Mouse (Mus musculus) megakaryocyte-erythroid progenitor cell, adult 5-6 weeks (primary cell): ENCODE data around the gene Cyyr1. TPM values are rescaled to one million over a fixed set of nuclear protein-coding genes. Genes with fewer than 3 reads are reported as not detected.

Source experiments
- ATAC-seq: replicated peaks from 2 replicates; pipeline ENCODE4 v1.8.0; 2016; ENCODE audit warnings: mild to moderate bottlenecking, inconsistent platforms; ENCODE audit not compliant: severe bottlenecking, poor library complexity, low FRiP score, low TSS enrichment
- total RNA-seq, 2 experiments: library from RNA; stranded (forward) in 1 of 2; stranded (reverse) in 1 of 2; fragments of 200-1000, 215-1000 nt in 1 of 2; fragments of >200 nt in 1 of 2; fragmentation: Nextera tagmentation in 1 of 2; gene quantifications; 2 replicates each; pipeline ENCODE4 v1.2.3; 2014 to 2017

The Cyyr1 gene
- total RNA-seq, 2 experiments from 2014 or later: 0.19 to 1.1 TPM

DNA sequence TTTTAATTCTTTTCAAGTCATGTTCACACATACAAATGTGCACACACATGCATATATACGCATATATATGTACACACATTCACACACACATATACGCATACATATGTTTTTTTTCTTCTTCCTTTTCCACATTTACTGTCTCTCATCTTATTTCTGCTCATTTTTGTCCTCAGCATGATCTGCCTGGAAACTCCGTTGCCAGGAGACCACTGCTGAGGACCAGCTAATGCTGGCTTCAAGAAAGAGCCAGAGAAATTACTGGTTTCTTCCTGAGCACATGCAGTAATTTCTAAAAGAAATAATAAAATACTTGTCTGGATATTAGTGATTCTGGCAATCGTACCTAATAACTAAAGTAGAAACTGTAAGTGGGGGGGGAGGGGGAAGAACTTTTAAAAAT lies 68.6 kb downstream of the Cyyr1 start:
- no peak for ATAC-seq

DNA sequence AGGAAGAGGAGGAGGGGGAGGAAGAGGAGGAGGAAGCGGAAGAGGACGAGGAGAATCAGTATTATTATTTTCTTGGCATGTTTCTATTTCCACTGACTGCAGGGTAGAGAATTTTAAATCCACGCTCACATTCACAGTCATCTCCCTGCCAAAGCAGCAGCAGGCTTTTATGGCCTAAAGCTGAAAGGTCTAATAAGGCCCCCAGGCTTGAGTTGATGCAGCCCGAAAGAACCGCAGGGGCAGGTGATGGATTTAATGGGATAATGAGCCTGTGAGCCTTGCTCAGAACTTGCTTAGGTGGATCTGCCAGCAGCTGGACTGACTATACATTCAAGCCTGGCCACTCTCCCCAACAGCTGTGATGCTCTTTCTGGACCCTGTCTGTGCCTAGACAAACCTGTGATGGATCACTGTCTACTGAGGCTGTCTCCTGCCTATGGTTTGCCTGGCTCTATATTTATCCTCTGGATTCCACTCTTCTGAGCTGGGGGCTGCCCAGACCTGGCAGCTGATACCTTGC lies 78.6 kb downstream of the Cyyr1 start:
- no peak for ATAC-seq

DNA sequence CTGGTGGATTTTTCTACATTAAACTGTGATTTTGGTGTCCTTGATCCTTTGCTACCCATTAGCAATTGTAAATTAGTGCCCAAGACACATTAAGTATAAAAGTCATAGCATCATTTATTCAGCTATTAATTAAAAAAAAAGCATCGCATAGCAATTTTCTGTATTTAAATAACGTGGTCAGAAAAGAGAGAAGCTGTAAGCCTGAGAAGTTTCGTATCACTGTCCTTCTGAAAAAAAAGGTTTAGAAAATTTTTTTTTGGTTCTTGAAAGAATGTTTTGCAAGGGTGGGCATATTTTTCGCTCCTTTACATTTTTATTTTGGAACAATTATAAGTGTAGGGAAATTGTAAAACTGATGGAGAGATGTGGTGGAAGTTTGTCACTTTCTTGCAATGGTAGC lies 83.1 kb downstream of the Cyyr1 start:
- no peak for ATAC-seq

DNA sequence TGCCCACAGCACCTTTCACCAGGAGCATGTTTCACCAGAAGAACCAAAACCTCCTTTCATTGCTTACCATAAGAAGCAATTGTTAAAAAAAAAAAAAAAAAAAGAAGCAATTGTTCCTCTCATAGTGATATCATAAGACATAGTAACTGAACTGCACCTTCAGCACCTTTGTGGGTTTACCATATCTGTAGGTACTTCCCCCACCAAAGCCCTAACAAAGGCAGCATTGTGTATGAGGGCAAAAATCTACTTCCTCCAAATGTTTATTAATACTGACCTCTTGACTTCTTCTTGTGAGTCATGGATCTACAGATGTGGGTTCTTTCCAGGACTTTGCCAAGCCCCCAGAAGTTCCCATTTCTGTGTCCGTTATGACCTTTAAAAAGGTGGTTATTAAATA lies 98.2 kb downstream of the Cyyr1 start:
- ATAC-seq: no peak

DNA sequence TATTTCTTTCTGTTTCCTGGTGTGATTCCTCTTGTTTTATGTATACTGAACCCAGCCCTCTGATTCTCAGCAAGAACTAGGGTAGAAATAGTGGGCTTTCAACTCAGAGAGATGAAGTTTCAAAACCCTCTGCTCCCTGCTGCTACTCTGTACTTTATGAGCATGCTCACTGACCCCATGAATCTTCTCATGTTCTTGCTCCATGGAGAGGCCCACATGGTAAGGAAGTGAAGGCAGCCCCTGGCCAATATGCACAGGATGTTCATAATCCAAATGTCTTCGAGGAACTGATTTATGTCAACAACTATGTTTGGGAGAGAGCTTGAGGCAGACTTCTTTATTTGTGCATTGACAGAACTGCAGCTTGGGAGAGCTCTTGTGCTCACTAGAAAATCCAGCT lies 106.9 kb downstream of the Cyyr1 start:
- ATAC-seq: no peak

GRCm38 (mm10) chr16:85445801-85446200 lies 107.4 kb downstream of the Cyyr1 start:
- no peak for ATAC-seq

DNA sequence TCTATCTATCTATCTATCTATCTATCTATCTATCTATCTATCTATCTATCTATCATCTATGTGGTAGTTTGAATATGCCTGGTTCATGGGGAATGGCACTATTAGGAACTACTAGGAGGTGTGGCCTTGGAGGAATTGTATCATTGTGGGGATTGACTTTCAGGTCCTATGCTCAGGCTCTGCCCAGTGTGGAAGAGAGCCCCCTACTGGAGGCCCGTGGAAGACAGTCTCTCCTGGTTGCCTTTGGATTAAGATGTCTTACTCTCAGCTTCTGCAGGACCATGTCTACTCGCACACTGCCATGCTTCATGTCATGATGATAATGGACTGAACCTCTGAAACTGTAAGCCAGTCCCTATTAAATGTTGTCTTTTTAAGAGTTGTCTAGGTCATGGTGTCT lies 117.8 kb downstream of the Cyyr1 start:
- no peak for ATAC-seq

- no peak for ATAC-seq
Observed at GRCm38 (mm10) chr16:85429173-85429572, 124.0 kb downstream of the Cyyr1 start.

GRCm38 (mm10) chr16:85422889-85423288 lies 130.3 kb downstream of the Cyyr1 start:
- no peak for ATAC-seq

- ATAC-seq: no peak
Observed at GRCm38 (mm10) chr16:85415415-85415814, 137.8 kb downstream of the Cyyr1 start.

DNA sequence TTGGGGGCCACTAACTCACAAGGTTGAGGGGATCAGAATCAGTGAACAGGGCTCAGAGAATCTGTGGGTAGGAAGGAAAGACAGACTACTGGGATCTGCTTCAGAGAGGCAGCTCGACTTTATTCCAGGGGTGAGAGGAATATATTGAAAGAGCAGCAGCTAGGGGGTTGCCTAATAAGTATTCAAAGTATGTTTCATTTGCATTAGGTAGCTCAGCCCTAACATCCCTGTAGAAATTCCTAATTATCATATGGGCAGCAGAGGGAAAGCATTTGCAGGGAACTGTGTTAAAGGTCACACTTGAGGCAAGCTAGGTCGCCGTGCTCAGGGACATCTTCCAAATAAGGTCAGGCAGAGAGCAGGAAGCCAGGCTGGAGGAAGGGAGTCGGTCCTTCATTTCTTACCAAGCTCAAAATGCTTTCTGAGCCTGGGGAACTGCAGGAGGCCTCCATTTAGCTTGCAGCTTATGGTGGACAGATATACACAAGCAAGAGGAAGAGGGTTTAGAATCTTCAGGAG lies 159.7 kb downstream of the Cyyr1 start:
- no peak for ATAC-seq

DNA sequence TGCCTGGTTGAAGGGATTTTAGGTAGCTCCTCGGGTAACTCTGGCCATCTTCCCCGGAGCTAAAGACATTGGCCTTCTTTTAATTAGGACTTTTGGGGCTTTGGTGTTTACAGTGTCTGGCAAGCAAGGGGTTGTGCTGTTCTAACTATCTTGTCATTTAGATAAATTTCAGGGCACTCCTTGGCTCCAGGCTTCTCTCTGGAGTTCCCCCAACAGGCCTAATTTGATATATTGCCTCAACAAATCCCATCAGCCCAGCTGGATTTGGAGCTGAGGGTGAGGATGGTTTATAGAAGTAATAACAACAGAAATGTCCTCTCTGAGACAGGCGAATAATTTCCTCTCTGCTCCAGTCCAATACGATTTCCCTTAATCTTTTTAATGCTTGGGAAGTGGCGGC lies 166.4 kb downstream of the Cyyr1 start:
- ATAC-seq: no peak

Other genes with a start within 250 kb of the Cyyr1 start
- gene Adamts1, start 249.7 kb upstream of the Cyyr1 start, total RNA-seq (2014; fragmentation: Nextera tagmentation): not detected in 2 replicates
- gene Adamts1, start 249.7 kb upstream of the Cyyr1 start, total RNA-seq (2017): 0.05 TPM in 1 of 2 replicates, not detected in the other